8 mouse cellular contexts compared by ENCODE assay signal in the genomic region with DNA sequence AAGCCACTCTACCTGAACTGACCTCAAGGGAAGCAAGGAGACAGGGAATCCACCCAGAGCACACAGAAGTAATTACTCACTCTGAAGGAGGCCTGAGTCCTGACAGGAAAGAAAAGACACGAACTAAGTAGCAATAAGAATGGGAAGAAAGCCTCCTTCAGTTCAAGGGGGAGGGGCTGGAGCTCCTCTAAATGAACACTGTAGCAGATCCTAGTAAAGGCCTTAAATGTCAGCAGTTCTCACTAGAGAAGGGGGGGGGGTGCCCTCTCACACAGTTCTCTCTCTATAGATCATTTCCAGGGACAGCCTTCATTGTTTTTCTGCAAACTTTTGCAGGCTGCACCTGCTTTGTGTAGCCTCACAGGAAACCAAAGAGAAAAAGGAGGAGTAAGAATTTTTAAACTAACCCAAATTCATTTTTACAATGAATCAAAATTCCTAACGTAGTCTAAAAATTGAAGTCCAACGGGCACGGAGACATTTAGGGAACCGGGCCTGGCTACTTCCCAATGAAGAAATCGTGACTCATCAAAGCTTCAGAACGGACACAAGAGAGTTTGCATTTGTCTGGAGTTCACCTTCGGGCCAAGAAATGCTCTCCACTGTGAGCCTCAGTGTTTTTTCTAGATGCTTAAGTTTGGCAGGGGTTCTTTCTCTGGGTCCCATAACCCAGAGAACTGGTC. TPM values are rescaled to one million over a fixed set of nuclear protein-coding genes. Genes with fewer than 3 reads are reported as not detected.
DNase-seq lines count a peak whose midpoint lies in the region; ATAC-seq and TF ChIP-seq lines count a peak whose summit lies in the region.

No protein-coding gene starts in this region.

- peaks cover 13% of the 10 kb centered on the region; the same call in 1 of the 2 replicates for H3K27me3 ChIP-seq in heart, postnatal 0 days (ENCODE audit: control insufficient read depth, insufficient read depth, low read length)
- H3K27me3 ChIP-seq in limb, embryonic 14.5 days (ENCODE audit: control insufficient read depth, insufficient read depth, low read length), result peaks cover 13% of the 10 kb centered on the region; the same call in 1 of the 2 replicates
- peaks cover 38% of the 10 kb centered on the region for H3K27me3 ChIP-seq in neural tube, embryonic 15.5 days (replicated peaks)

- peaks cover 6% of the 10 kb centered on the region for H3K4me1 ChIP-seq in heart, postnatal 0 days (ENCODE audit: control insufficient read depth, insufficient read depth)
- H3K4me1 ChIP-seq in limb, embryonic 14.5 days (ENCODE audit: control insufficient read depth, insufficient read depth, low read length), result peaks cover 13% of the 10 kb centered on the region
- H3K4me1 ChIP-seq in neural tube, embryonic 15.5 days, result peaks cover 32% of the 10 kb centered on the region

- DNase-seq in heart, adult 8-10 months (ENCODE audit: low spot score), result peak; percentile 32
- no peak for DNase-seq in heart, postnatal 25 days (ENCODE audit: low spot score)
- peak; percentile 39 for DNase-seq in adrenal gland, postnatal 25 days
- peak; percentile 6 for DNase-seq in heart, postnatal 0 days (ENCODE audit: low spot score)
- DNase-seq in limb, embryonic 14.5 days (ENCODE audit: low spot score), result no peak
- no peak for DNase-seq in left cerebral cortex, postnatal 10 days (ENCODE audit: extremely low spot score in 1 of 2, low spot score in 2 of 2)

- no peak for TF ChIP-seq EP300 in heart, postnatal 0 days (IDR thresholded peaks at IDR 0.05; ENCODE audit: low read depth)

- no peak overlapping the region for H3K27ac ChIP-seq in heart, postnatal 0 days (ENCODE audit: low read depth)
- no peak overlapping the region for H3K27ac ChIP-seq in limb, embryonic 14.5 days (replicated peaks; ENCODE audit: low read depth, low read length)
- no peak overlapping the region for H3K27ac ChIP-seq in neural tube, embryonic 15.5 days (replicated peaks)

- no peak for TF ChIP-seq CTCF in heart, postnatal 0 days (IDR thresholded peaks at IDR 0.05; ENCODE audit: low read depth)

- 50% methylated on average over 8 of the region's 8 CpGs for WGBS in heart, postnatal 0 days
- WGBS in limb, embryonic 14.5 days, result 36% methylated on average over 8 of the region's 8 CpGs
- WGBS in neural tube, embryonic 15.5 days, result 26% methylated on average over 8 of the region's 8 CpGs

- peak overlapping the region; percentile 85 for H3K4me2 ChIP-seq in heart, postnatal 0 days (ENCODE audit: low read depth, low read length)
- H3K4me2 ChIP-seq in limb, embryonic 14.5 days (replicated peaks; ENCODE audit: low read depth, low read length, severe bottlenecking), result peak overlapping the region; percentile 97
- H3K4me2 ChIP-seq in neural tube, embryonic 15.5 days, result peak overlapping the region; percentile 100

- no peak for TF ChIP-seq POLR2A in limb, embryonic 14.5 days (IDR thresholded peaks at IDR 0.05; ENCODE audit: borderline replicate concordance, extremely low read depth, insufficient read depth, insufficient read length)

- H3K9ac ChIP-seq in heart, postnatal 0 days (replicated peaks; ENCODE audit: low read depth, low read length), result no peak overlapping the region
- H3K9ac ChIP-seq in limb, embryonic 14.5 days (ENCODE audit: low read depth, low read length, severe bottlenecking), result no peak overlapping the region
- H3K9ac ChIP-seq in neural tube, embryonic 15.5 days (replicated peaks), result no peak overlapping the region

- H3K4me3 ChIP-seq in heart, postnatal 0 days (ENCODE audit: low read depth, low read length), result peak overlapping the region; percentile 66
- peak overlapping the region; percentile 63 for H3K4me3 ChIP-seq in limb, embryonic 14.5 days (replicated peaks; ENCODE audit: low read length)
- H3K4me3 ChIP-seq in neural tube, embryonic 15.5 days (replicated peaks), result peak overlapping the region; percentile 50; the same call in 1 of the 2 replicates

- H3K36me3 ChIP-seq in heart, postnatal 0 days (replicated peaks; ENCODE audit: control insufficient read depth, insufficient read depth, low read length), result no peaks in the 10 kb centered on the region
- H3K36me3 ChIP-seq in limb, embryonic 14.5 days (ENCODE audit: control insufficient read depth, insufficient read depth, low read length), result no peaks in the 10 kb centered on the region
- no peaks in the 10 kb centered on the region for H3K36me3 ChIP-seq in neural tube, embryonic 15.5 days

- no peaks in the 10 kb centered on the region for H3K9me3 ChIP-seq in heart, postnatal 0 days (replicated peaks; ENCODE audit: control insufficient read depth, low read length)
- no peaks in the 10 kb centered on the region for H3K9me3 ChIP-seq in limb, embryonic 14.5 days (ENCODE audit: control insufficient read depth, low read length)
- no peaks in the 10 kb centered on the region for H3K9me3 ChIP-seq in neural tube, embryonic 15.5 days (replicated peaks)

- ATAC-seq in heart, postnatal 0 days (ENCODE audit: insufficient read depth, low read depth), result no peak
- no peak for ATAC-seq in limb, embryonic 14.5 days (ENCODE audit: low FRiP score, low read depth)
- ATAC-seq in neural tube, embryonic 15.5 days (ENCODE audit: low FRiP score), result no peak
- no peak for ATAC-seq in activated CD4-positive, CD25-positive, alpha-beta regulatory T cell, adult 4 months

- intact Hi-C loops in heart, postnatal 25 days (cut with DNase I), result no loop called here
- intact Hi-C loops in left cerebral cortex, postnatal 10 days (cut with DNase I), result no loop called here

RNA-seq across cellular contexts. Expression of gene Glis3, which starts 2.7 kb away (rescaled TPM):
- total RNA-seq in heart, adult 8-10 months (2022), result 1 to 10 TPM in 3 of 4 experiments, under 1 TPM in 1; 0.98 to 1.7 (median 1.5) TPM
- 1 to 10 TPM; 1.6 TPM for total RNA-seq in heart, postnatal 25 days (2021)
- total RNA-seq in adrenal gland, postnatal 25 days (2021), result 9.5 and 13.5 TPM in 2 replicates
- total RNA-seq in heart, postnatal 0 days (2014; rRNA removed; ENCODE audit: low replicate concordance), result 8.9 and 10.0 TPM in 2 replicates
- 0.25 and 0.34 TPM in 2 replicates for polyA plus RNA-seq in heart, postnatal 0 days (2015; fragmentation: Nextera tagmentation; extraction: Ambion mirVana)
- 3.1 and 4.5 TPM in 2 replicates for polyA plus RNA-seq in limb, embryonic 14.5 days (2012; rRNA removed)
- 2.9 and 5.1 TPM in 2 replicates for polyA plus RNA-seq in limb, embryonic 14.5 days (2014; fragmentation: Nextera tagmentation; extraction: Ambion mirVana)
- 1.8 and 2.5 TPM in 2 replicates for polyA plus RNA-seq in neural tube, embryonic 15.5 days (2015; fragmentation: Nextera tagmentation; extraction: Ambion mirVana)
- total RNA-seq in left cerebral cortex, postnatal 10 days (2021), result 1 to 10 TPM; 5.3 to 6.5 TPM
- polyA plus RNA-seq in activated CD4-positive, CD25-positive, alpha-beta regulatory T cell, adult 4 months (2017; shearing (Covaris generic)), result 1 to 10 TPM in 1 of 2 experiments, under 1 TPM in 1; 0.13 to 1.3 TPM

Comparison
In these comparisons a context has a peak if more than half of its experiments do, and no peak if none do; other contexts are left out.
1. DNase-seq: peak in heart, adult 8-10 months (single experiment), adrenal gland, postnatal 25 days (single experiment) and heart, postnatal 0 days (single experiment); none in heart, postnatal 25 days (single experiment), limb, embryonic 14.5 days (single experiment) and left cerebral cortex, postnatal 10 days (0 of 2).
2. Peak in every context shown above with its lines, with median percentiles within 50 percentile points of each other: H3K4me2 ChIP-seq and H3K4me3 ChIP-seq.